Mouse (Mus musculus) embryonic facial prominence, embryonic 11.5 days (tissue): ENCODE results near the gene Aspdh. TPM values are rescaled to one million over a fixed set of nuclear protein-coding genes. Genes with fewer than 3 reads are reported as not detected.

Experiments used
- ATAC-seq: fragments of 200-750 bp; cut with Nextera tagmentation; replicated peaks from 2 replicates; pipeline ENCODE4 v1.8.0; 2017; ENCODE audit warnings: low read depth; ENCODE audit not compliant: insufficient number of reproducible peaks, low FRiP score, low TSS enrichment
- DNase-seq: peaks from one replicate; pipeline ENCODE4 v3.0.0-alpha.2; 2015; ENCODE audit warnings: low spot score
- H3K27ac ChIP-seq: fragments of 300-500 bp; sonication (generic); replicated peaks from 2 replicates; pipeline ENCODE4 v1.5.1; 2014; ENCODE audit warnings: mild to moderate bottlenecking, low read depth, low read length, control low read depth
- H3K27me3 ChIP-seq: fragments of 300-500 bp; sonication (generic); 2 replicates; pipeline ENCODE4 v1.6.1; 2014; ENCODE audit warnings: mild to moderate bottlenecking, low read length, moderate library complexity, mixed read lengths; ENCODE audit not compliant: control insufficient read depth, insufficient read depth
- H3K36me3 ChIP-seq: fragments of 300-500 bp; sonication (generic); replicated peaks from 2 replicates; pipeline ENCODE4 v1.6.1; 2014; ENCODE audit warnings: low read depth, mild to moderate bottlenecking, low read length, moderate library complexity, mixed read lengths; ENCODE audit not compliant: control insufficient read depth, insufficient read depth
- H3K4me1 ChIP-seq: fragments of 300-500 bp; sonication (generic); 2 replicates; pipeline ENCODE4 v1.6.1; 2014; ENCODE audit warnings: low read length, mixed read lengths; ENCODE audit not compliant: control insufficient read depth, insufficient read depth
- H3K4me2 ChIP-seq: fragments of 300-500 bp; sonication (generic); 2 replicates; pipeline ENCODE4 v1.6.1; 2014; ENCODE audit warnings: low read depth, mild to moderate bottlenecking, control low read depth, low read length, moderate library complexity
- H3K4me3 ChIP-seq: fragments of 300-500 bp; sonication (generic); 2 replicates; pipeline ENCODE4 v1.5.1; 2014; ENCODE audit warnings: low read depth, low read length, control low read depth
- H3K9ac ChIP-seq: fragments of 300-500 bp; sonication (generic); replicated peaks from 2 replicates; pipeline ENCODE4 v1.6.1; 2014; ENCODE audit warnings: mild to moderate bottlenecking, control low read depth, low read length
- H3K9me3 ChIP-seq: fragments of 300-500 bp; sonication (generic); replicated peaks from 2 replicates; pipeline ENCODE4 v1.6.1; 2016; ENCODE audit warnings: mild to moderate bottlenecking, low read length, inconsistent platforms, mixed read lengths; ENCODE audit not compliant: control insufficient read depth
- WGBS: fragments of 180-500 bp; shearing (Covaris S2); extraction: QIAGEN DNeasy Blood & Tissue Kit; methylation state at CpG from one replicate; pipeline ENCODE4 v1.1.7; 2014; 5-methylcytosine and 5-hydroxymethylcytosine counted together
- polyA plus RNA-seq: library from polyadenylated mRNA; unstranded; fragments of >200 nt; fragmentation: Nextera tagmentation; extraction: Ambion mirVana; gene quantifications from 2 replicates; pipeline ENCODE4 v1.2.1, GENCODE M21; 2014

Gene Aspdh
- polyA plus RNA-seq, 1 experiment from 2014 or later = not detected

DNA sequence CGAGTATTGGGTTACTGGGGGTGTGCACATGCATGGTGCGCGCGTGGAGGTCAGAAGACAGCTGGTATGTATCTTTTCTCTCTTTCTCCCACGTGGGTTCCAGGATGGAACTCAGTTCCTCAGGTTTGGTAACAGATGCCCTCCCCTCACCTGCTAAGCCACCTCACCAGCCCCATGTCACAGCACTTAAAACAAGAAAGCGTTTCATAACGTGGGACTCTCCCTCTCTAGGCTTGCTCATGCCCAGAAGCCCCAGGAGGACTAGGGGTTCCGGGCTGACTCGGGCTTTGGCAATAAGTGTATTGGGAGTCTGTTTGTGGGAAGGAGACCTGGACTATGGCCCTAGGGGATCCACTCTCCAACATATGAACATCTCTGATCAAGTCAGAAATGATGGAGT lies 31.1 kb upstream of the Aspdh start:
- Histone ChIP-seq H3K27ac (no peak overlapping the region), H3K9ac (no peak overlapping the region), H3K36me3 (no peaks in the 10 kb centered on the region), H3K9me3 (no peaks in the 10 kb centered on the region), H3K4me3 (no peak overlapping the region), H3K27me3 (peaks cover 15% of the 10 kb centered on the region), H3K4me1 (peaks cover 8% of the 10 kb centered on the region), H3K4me2 (no peak overlapping the region)
- no peak for DNase-seq
- no peak for ATAC-seq
- WGBS = 78% methylated on average over 9 of the region's 9 CpGs

- Histone ChIP-seq H3K9me3 (no peaks in the 10 kb centered on the region), H3K36me3 (no peaks in the 10 kb centered on the region), H3K27ac (no peak overlapping the region), H3K9ac (no peak overlapping the region), H3K4me1 (no peaks in the 10 kb centered on the region), H3K4me3 (no peak overlapping the region), H3K27me3 (peaks cover 7% of the 10 kb centered on the region), H3K4me2 (no peak overlapping the region)
- no peak for ATAC-seq
- no peak for DNase-seq
- WGBS = 64% methylated on average over 5 of the region's 5 CpGs
These were observed 29.4 kb upstream of the Aspdh start for GRCm38 (mm10) chr7:44435796-44436195.

- 18% methylated on average over 1 of the region's 1 CpGs for WGBS
- Histone ChIP-seq H3K9ac (no peak overlapping the region), H3K36me3 (no peaks in the 10 kb centered on the region), H3K27ac (no peak overlapping the region), H3K4me3 (no peak overlapping the region), H3K4me2 (no peak overlapping the region), H3K4me1 (no peaks in the 10 kb centered on the region), H3K9me3 (no peaks in the 10 kb centered on the region), H3K27me3 (peaks cover 10% of the 10 kb centered on the region)
- ATAC-seq (no peak), DNase-seq (no peak)
These were observed 28.9 kb upstream of the Aspdh start for GRCm38 (mm10) chr7:44436267-44436666.

DNA sequence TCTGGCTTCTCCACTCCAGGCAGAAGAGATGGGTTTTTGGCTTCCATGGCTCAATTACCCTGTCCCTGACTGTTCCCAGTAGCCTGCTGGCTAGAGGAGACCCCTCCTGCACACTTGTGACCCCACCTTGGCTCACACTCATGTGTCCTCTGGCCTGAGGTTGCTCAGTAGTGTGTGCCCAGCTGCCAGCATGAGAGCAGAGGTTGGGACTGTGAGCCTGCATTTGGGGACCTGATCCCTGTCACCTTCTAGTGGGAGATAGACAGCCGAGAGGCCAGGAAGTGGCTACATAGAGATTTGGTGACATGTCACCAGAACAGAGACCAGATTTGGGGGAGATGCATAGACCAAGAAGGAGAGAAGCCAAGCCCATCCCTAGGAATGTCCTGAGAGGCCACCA lies 28.0 kb upstream of the Aspdh start:
- Histone ChIP-seq H3K36me3 (no peaks in the 10 kb centered on the region), H3K4me1 (no peaks in the 10 kb centered on the region), H3K4me3 (no peak overlapping the region), H3K4me2 (no peak overlapping the region), H3K27ac (no peak overlapping the region), H3K9me3 (no peaks in the 10 kb centered on the region), H3K9ac (no peak overlapping the region), H3K27me3 (peaks cover 16% of the 10 kb centered on the region)
- WGBS = 86% methylated on average over 1 of the region's 1 CpGs
- ATAC-seq = no peak
- DNase-seq = no peak

- Histone ChIP-seq H3K9ac (no peak overlapping the region), H3K27ac (no peak overlapping the region), H3K27me3 (peaks cover 23% of the 10 kb centered on the region), H3K36me3 (no peaks in the 10 kb centered on the region), H3K4me3 (no peak overlapping the region), H3K4me2 (no peak overlapping the region), H3K9me3 (no peaks in the 10 kb centered on the region), H3K4me1 (no peaks in the 10 kb centered on the region)
- 59% methylated on average over 8 of the region's 8 CpGs for WGBS
- DNase-seq = no peak
- no peak for ATAC-seq
These were observed 27.3 kb upstream of the Aspdh start for GRCm38 (mm10) chr7:44437933-44438332.

DNA sequence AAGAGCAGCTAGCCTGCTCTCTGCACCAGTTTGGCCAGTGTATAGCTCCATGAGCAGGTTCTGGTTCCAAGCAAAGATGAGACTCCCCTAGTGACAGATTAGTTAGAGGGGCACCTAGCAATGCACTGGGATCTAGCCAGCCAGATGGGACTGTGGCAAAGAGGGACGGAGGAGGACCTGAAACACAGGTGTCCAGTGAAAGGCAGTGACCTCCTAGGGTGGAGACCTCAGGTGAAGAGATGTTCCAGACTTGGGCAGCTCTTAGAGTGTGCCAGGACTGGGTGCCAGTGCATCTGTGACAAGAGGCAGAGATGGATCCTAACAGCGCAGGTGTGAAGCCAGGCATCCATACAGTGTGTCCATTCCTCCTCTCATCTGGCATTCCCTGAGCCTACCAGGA lies 25.5 kb upstream of the Aspdh start:
- 67% methylated on average over 2 of the region's 2 CpGs for WGBS
- H3K9me3 ChIP-seq = no peaks in the 10 kb centered on the region
- no peak overlapping the region for H3K9ac ChIP-seq
- no peaks in the 10 kb centered on the region for H3K36me3 ChIP-seq
- no peaks in the 10 kb centered on the region for H3K4me1 ChIP-seq
- no peak for DNase-seq
- H3K27me3 ChIP-seq = peaks cover 39% of the 10 kb centered on the region
- ATAC-seq = no peak
- H3K4me2 ChIP-seq = no peak overlapping the region
- H3K27ac ChIP-seq = no peak overlapping the region
- no peak overlapping the region for H3K4me3 ChIP-seq

- Histone ChIP-seq H3K27me3 (peaks cover 47% of the 10 kb centered on the region), H3K36me3 (no peaks in the 10 kb centered on the region), H3K27ac (no peak overlapping the region), H3K4me2 (no peak overlapping the region), H3K4me3 (no peak overlapping the region), H3K9ac (no peak overlapping the region), H3K9me3 (no peaks in the 10 kb centered on the region), H3K4me1 (no peaks in the 10 kb centered on the region)
- no peak for ATAC-seq
- WGBS = 81% methylated on average over 1 of the region's 1 CpGs
- no peak for DNase-seq
These were observed 24.7 kb upstream of the Aspdh start for GRCm38 (mm10) chr7:44440479-44440878.

GRCm38 (mm10) chr7:44441180-44441579 lies 24.0 kb upstream of the Aspdh start:
- no peak overlapping the region for H3K4me3 ChIP-seq
- DNase-seq = no peak
- ATAC-seq = no peak
- H3K4me2 ChIP-seq = no peak overlapping the region
- H3K9ac ChIP-seq = no peak overlapping the region
- H3K9me3 ChIP-seq = no peaks in the 10 kb centered on the region
- no peak overlapping the region; the same call in 1 of the 2 replicates for H3K27ac ChIP-seq
- H3K4me1 ChIP-seq = no peaks in the 10 kb centered on the region
- H3K36me3 ChIP-seq = no peaks in the 10 kb centered on the region
- H3K27me3 ChIP-seq = peaks cover 53% of the 10 kb centered on the region
- WGBS = 0% methylated on average over 1 of the region's 1 CpGs
